Mouse (Mus musculus): ENCODE data around the gene Cfap61. TPM values are rescaled to one million over a fixed set of nuclear protein-coding genes. Genes with fewer than 3 reads are reported as not detected.

Gene Cfap61
- polyA plus RNA-seq, 1 experiment from 2014 or later: 3.4 TPM

DNA sequence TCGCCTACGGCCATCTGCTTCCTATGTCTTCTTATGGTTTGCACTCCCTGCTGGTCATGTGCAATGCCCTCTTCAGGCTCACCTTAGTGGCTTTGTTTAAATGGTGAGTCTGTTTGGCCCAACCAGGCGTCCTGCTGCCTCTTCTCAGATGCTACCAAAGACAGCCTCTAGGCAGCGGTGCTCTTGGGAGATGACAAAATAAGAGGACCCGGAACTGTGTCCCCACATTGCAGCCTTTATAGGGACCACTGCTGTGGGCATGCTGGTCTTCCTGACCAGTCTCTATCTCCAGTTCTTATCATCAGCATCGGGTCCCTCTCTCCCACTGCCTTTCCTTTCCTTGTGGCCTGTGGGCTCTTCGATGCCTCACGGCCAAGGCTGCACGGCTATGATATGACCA is 46.3 kb downstream of the Cfap61 start:
- Histone ChIP-seq H3K27ac (replicated peaks) (no peak overlapping the region), H3K9me3 (replicated peaks) (no peaks in the 10 kb centered on the region), H3K9ac (no peak overlapping the region), H3K4me3 (replicated peaks) (no peak overlapping the region), H3K27me3 (no peaks in the 10 kb centered on the region), H3K4me2 (replicated peaks) (no peak overlapping the region), H3K4me1 (peaks cover 9% of the 10 kb centered on the region; the same call in 1 of the 2 replicates), H3K36me3 (no peaks in the 10 kb centered on the region)
- 81% methylated on average over 9 of the region's 9 CpGs for WGBS
- ATAC-seq (ENCODE audit: insufficient number of reproducible peaks, low FRiP score, low TSS enrichment, low read depth): no peak

DNA sequence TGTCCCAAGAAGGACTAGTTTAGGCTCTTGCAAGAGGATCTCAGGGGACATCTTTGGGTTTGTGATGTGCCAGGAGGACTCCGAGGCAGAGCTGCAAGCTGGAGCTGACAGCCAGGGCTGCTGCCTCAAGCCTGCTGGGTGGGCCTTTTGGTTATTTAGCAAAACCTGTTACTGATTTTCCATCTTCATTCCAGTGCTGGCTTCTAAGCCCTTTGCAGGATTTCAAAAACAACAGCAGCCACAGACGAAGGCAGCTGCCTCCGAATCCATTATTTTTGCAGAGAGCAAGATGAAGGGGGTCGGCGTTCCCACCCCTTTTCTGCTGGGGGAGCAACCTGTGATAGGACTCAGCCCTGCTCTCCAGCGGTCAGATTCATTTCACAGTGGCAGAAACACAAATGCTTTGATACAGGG is 47.1 kb downstream of the Cfap61 start:
- 15% methylated on average over 6 of the region's 6 CpGs for WGBS
- Histone ChIP-seq H3K9ac (no peak overlapping the region), H3K27ac (replicated peaks) (no peak overlapping the region)

DNA sequence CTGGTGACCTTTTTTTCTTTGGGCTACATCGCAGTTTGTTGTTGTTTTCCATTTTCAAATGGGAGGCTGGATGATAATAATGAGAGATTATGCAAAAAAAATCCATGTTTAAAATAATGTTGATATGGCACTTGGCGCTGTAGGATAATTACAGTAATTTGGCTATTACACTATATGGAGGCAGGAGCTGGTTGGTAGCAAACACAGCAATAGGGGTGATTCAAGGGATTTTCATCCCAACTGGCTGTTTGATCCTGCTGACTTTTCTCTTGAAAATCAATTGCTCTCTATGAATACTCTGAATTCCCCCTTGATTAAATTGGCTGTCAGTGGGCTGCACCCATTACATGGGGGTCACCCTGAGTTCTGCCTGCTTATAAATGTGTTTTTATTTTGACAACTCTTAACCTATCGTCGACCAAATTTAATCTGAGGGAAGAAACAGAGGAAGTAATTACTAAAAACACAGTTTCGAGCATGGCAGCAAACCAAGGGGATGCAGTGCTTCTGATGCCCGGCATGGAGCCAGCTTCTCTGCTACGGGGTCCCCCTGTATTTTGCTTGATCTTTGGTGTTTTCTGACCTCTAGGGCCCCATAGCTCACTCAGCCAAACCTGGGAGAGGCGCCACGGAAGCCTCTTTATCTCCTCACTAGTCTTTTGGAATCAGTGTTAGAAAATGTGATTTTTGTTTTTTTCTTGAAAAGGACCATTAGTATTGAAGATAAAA is 47.9 kb downstream of the Cfap61 start:
- no peak overlapping the region for H3K27ac ChIP-seq (replicated peaks)
- H3K9me3 ChIP-seq (replicated peaks): no peaks in the 10 kb centered on the region
- H3K4me1 ChIP-seq: peaks cover 9% of the 10 kb centered on the region; the same call in 1 of the 2 replicates
- no peaks in the 10 kb centered on the region for H3K27me3 ChIP-seq
- no peak overlapping the region for H3K4me3 ChIP-seq (replicated peaks)
- H3K36me3 ChIP-seq: no peaks in the 10 kb centered on the region
- no peak overlapping the region for H3K9ac ChIP-seq
- WGBS: 62% methylated on average over 9 of the region's 9 CpGs
- no peak overlapping the region for H3K4me2 ChIP-seq (replicated peaks)
- no peak for ATAC-seq (ENCODE audit: insufficient number of reproducible peaks, low FRiP score, low TSS enrichment, low read depth)

More for the DNA sequence above, 47.1 kb downstream of the Cfap61 start:
- H3K27me3 ChIP-seq: no peaks in the 10 kb centered on the region
- no peaks in the 10 kb centered on the region for H3K36me3 ChIP-seq
- ATAC-seq (ENCODE audit: insufficient number of reproducible peaks, low FRiP score, low TSS enrichment, low read depth): no peak
- no peak overlapping the region for H3K4me2 ChIP-seq (replicated peaks)
- H3K9me3 ChIP-seq (replicated peaks): no peaks in the 10 kb centered on the region
- peaks cover 9% of the 10 kb centered on the region; the same call in 1 of the 2 replicates for H3K4me1 ChIP-seq
- H3K4me3 ChIP-seq (replicated peaks): no peak overlapping the region

DNA sequence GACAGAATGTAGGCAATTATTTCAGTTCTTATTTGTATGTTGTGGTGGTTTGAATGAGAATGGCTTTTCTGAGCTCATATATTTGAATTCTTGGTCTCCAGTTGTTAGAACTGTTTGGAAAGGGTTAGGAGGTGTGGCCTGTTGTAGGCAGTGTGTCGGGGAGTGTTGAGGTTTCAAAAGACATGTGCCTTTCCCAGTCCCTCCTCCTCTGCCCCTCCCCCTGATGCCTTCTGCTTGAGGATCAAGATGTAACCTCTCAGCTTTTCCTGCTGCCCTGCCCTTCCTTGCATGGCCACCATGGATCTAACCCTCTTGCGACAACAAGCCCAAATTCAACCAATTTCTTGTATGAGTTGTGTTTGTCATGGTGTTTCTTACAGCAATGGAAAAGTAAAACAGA is 53.2 kb downstream of the Cfap61 start:
- Histone ChIP-seq H3K9me3 (replicated peaks) (no peaks in the 10 kb centered on the region), H3K9ac (no peak overlapping the region), H3K27me3 (no peaks in the 10 kb centered on the region), H3K27ac (replicated peaks) (no peak overlapping the region), H3K4me3 (replicated peaks) (no peak overlapping the region), H3K4me2 (replicated peaks) (no peak overlapping the region), H3K4me1 (0 out of 2 replicates have a peak, but pooled peaks cover under 1% of the 10 kb centered on the region), H3K36me3 (no peaks in the 10 kb centered on the region)
- 70% methylated on average over 2 of the region's 2 CpGs for WGBS
- ATAC-seq (ENCODE audit: insufficient number of reproducible peaks, low FRiP score, low TSS enrichment, low read depth): no peak

GRCm38 (mm10) chr2:145990446-145990845 is 55.9 kb downstream of the Cfap61 start:
- H3K27me3 ChIP-seq: no peaks in the 10 kb centered on the region
- no peak for ATAC-seq (ENCODE audit: insufficient number of reproducible peaks, low FRiP score, low TSS enrichment, low read depth)
- no peak overlapping the region for H3K9ac ChIP-seq
- H3K4me2 ChIP-seq (replicated peaks): no peak overlapping the region
- no peak overlapping the region for H3K4me3 ChIP-seq (replicated peaks)
- no peaks in the 10 kb centered on the region for H3K36me3 ChIP-seq
- no peaks in the 10 kb centered on the region for H3K4me1 ChIP-seq
- no peaks in the 10 kb centered on the region for H3K9me3 ChIP-seq (replicated peaks)
- 85% methylated on average over 2 of the region's 2 CpGs for WGBS
- no peak overlapping the region for H3K27ac ChIP-seq (replicated peaks)

GRCm38 (mm10) chr2:145996472-145996871 is 61.9 kb downstream of the Cfap61 start:
- H3K27me3 ChIP-seq: no peaks in the 10 kb centered on the region
- H3K9ac ChIP-seq: no peak overlapping the region
- H3K36me3 ChIP-seq: no peaks in the 10 kb centered on the region
- no peaks in the 10 kb centered on the region for H3K9me3 ChIP-seq (replicated peaks)
- no peak for ATAC-seq (ENCODE audit: insufficient number of reproducible peaks, low FRiP score, low TSS enrichment, low read depth)
- no peaks in the 10 kb centered on the region for H3K4me1 ChIP-seq
- no peak overlapping the region for H3K4me3 ChIP-seq (replicated peaks)
- H3K27ac ChIP-seq (replicated peaks): no peak overlapping the region
- WGBS: 58% methylated on average over 4 of the region's 4 CpGs
- H3K4me2 ChIP-seq (replicated peaks): no peak overlapping the region

DNA sequence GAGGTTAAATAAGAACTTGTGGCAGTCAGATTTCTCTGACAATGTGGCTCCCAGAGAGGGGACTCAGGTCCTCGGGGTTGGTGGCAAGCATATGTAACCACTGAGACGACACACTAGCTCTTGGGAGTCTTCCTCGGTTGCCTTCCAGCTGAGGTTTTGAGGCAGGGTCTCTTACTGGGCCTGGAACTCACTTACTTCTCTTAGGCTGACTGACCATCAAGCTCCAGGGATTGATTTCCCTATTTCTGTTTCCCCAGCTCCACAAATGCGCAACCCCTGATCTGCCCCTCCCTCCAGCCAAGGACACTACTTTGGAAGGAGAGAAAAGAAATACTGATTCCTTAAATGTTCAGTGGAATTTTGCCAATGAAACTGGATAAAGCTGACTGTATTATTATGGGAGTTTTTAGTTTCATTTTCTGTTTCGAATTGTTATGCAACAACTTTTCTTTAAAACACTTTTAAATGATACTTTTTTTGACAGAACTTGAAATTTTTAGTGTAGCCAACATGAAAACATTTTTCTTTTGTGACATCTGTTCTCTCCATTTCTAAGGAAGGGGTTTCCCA is 63.5 kb downstream of the Cfap61 start:
- H3K27ac ChIP-seq (replicated peaks): no peak overlapping the region
- no peak overlapping the region for H3K4me3 ChIP-seq (replicated peaks)
- 82% methylated on average over 5 of the region's 5 CpGs for WGBS
- H3K36me3 ChIP-seq: no peaks in the 10 kb centered on the region
- H3K9me3 ChIP-seq (replicated peaks): no peaks in the 10 kb centered on the region
- no peak overlapping the region for H3K4me2 ChIP-seq (replicated peaks)
- H3K27me3 ChIP-seq: no peaks in the 10 kb centered on the region
- no peaks in the 10 kb centered on the region for H3K4me1 ChIP-seq
- no peak overlapping the region for H3K9ac ChIP-seq
- ATAC-seq (ENCODE audit: insufficient number of reproducible peaks, low FRiP score, low TSS enrichment, low read depth): no peak

- no peak for ATAC-seq (ENCODE audit: insufficient number of reproducible peaks, low FRiP score, low TSS enrichment, low read depth)
- Histone ChIP-seq H3K4me3 (replicated peaks) (no peak overlapping the region), H3K9ac (no peak overlapping the region), H3K36me3 (no peaks in the 10 kb centered on the region), H3K4me2 (replicated peaks) (no peak overlapping the region), H3K4me1 (no peaks in the 10 kb centered on the region), H3K27ac (replicated peaks) (no peak overlapping the region), H3K27me3 (no peaks in the 10 kb centered on the region), H3K9me3 (replicated peaks) (no peaks in the 10 kb centered on the region)
- 80% methylated on average over 6 of the region's 6 CpGs for WGBS
Observed at GRCm38 (mm10) chr2:146008801-146009200, 74.2 kb downstream of the Cfap61 start.

DNA sequence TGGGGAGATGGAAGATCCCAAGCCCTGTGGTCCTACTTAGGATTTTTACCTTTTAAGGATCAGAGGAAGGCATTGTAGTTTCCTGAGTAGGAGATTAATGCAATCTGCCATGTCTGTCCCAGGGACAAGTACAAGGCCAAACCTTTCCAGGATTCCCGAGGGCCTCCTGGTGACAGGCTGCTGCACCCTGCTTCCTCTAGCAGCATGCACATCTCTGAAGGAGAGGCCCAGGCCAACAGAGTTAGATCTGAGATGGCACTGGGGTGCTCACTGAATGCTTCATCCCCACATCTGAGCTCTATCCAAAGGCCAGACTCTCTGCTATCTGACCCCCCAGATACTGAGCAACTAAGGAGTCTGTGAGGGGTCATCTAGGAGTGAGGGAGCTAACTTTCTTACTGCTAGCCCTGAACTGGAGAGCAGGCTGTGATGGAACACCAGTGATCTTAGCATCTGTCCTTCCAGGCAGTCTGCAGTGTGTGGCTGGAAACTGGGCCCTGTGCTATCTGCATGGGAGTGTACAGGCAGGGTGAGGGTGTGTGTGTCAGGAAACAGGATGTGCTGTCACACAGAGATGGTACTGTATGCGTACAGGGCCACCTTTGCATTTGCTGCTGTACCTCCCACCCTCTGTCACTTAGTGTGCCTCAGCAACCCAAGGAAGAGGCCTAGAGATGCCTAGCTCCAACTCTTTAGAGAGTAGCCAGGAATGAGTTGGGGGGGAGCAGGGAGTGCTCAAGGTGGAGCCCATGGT is 75.2 kb downstream of the Cfap61 start:
- Histone ChIP-seq H3K9ac (no peak overlapping the region), H3K27ac (replicated peaks) (no peak overlapping the region), H3K4me3 (replicated peaks) (no peak overlapping the region), H3K27me3 (no peaks in the 10 kb centered on the region), H3K4me2 (replicated peaks) (no peak overlapping the region), H3K9me3 (replicated peaks) (no peaks in the 10 kb centered on the region), H3K4me1 (no peaks in the 10 kb centered on the region), H3K36me3 (no peaks in the 10 kb centered on the region)
- ATAC-seq (ENCODE audit: insufficient number of reproducible peaks, low FRiP score, low TSS enrichment, low read depth): no peak
- WGBS: 76% methylated on average over 2 of the region's 2 CpGs

- no peaks in the 10 kb centered on the region for H3K4me1 ChIP-seq
- no peak overlapping the region for H3K27ac ChIP-seq (replicated peaks)
- H3K4me2 ChIP-seq (replicated peaks): no peak overlapping the region
- H3K36me3 ChIP-seq: no peaks in the 10 kb centered on the region
- no peaks in the 10 kb centered on the region for H3K9me3 ChIP-seq (replicated peaks)
- H3K4me3 ChIP-seq (replicated peaks): no peak overlapping the region
- 22% methylated on average over 2 of the region's 2 CpGs for WGBS
- ATAC-seq (ENCODE audit: insufficient number of reproducible peaks, low FRiP score, low TSS enrichment, low read depth): no peak
- no peaks in the 10 kb centered on the region for H3K27me3 ChIP-seq
- no peak overlapping the region for H3K9ac ChIP-seq
Observed at GRCm38 (mm10) chr2:146010816-146011215, 76.2 kb downstream of the Cfap61 start.

GRCm38 (mm10) chr2:146015341-146016186 is 81.0 kb downstream of the Cfap61 start:
- Histone ChIP-seq H3K9me3 (replicated peaks) (no peaks in the 10 kb centered on the region), H3K9ac (no peak overlapping the region), H3K27me3 (no peaks in the 10 kb centered on the region), H3K36me3 (no peaks in the 10 kb centered on the region), H3K27ac (replicated peaks) (no peak overlapping the region), H3K4me2 (replicated peaks) (no peak overlapping the region), H3K4me1 (no peaks in the 10 kb centered on the region), H3K4me3 (replicated peaks) (no peak overlapping the region)
- ATAC-seq (ENCODE audit: insufficient number of reproducible peaks, low FRiP score, low TSS enrichment, low read depth): peak; percentile 43; the same call in 1 of the 2 replicates
- 50% methylated on average over 8 of the region's 8 CpGs for WGBS
